Mouse (Mus musculus) C2C12 (cell line): Measurements from ENCODE around the gene Pla2r1. TPM values are rescaled to one million over a fixed set of nuclear protein-coding genes. Genes with fewer than 3 reads are reported as not detected.

Experiments
- H3K27me3 ChIP-seq: one replicate; pipeline ENCODE4 v1.6.1; 2011; ENCODE audit not compliant: control insufficient read depth, insufficient read depth, insufficient read length
- H3K36me3 ChIP-seq: one replicate; pipeline ENCODE4 v1.6.1; 2011; ENCODE audit not compliant: control insufficient read depth, insufficient read depth
- H3K4me3 ChIP-seq: one replicate; pipeline ENCODE4 v1.5.1; 2011; ENCODE audit warnings: mild to moderate bottlenecking, control low read depth; ENCODE audit not compliant: poor library complexity, insufficient read depth, severe bottlenecking
- H3K79me2 ChIP-seq: one replicate; pipeline ENCODE4 v1.6.1; 2011; ENCODE audit not compliant: control insufficient read depth, insufficient read depth
- H3K79me3 ChIP-seq: one replicate; pipeline ENCODE4 v1.6.1; 2011; ENCODE audit warnings: low read depth, control low read depth
- H3ac ChIP-seq: one replicate; pipeline ENCODE3; 2011; ENCODE audit warnings: low read depth; ENCODE audit not compliant: control insufficient read depth, insufficient read length
- CEBPB ChIP-seq: IDR thresholded peaks from one replicate; pipeline ENCODE4 v1.6.1; 2011; ENCODE audit warnings: low read depth, mild to moderate bottlenecking, control low read depth, moderate library complexity
- CTCF ChIP-seq: IDR thresholded peaks from one replicate; pipeline ENCODE4 v1.5.1; 2011; ENCODE audit not compliant: control insufficient read depth, insufficient read depth, insufficient read length
- FOSL1 ChIP-seq: IDR thresholded peaks from one replicate; pipeline ENCODE4 v1.8.0; 2011; ENCODE audit warnings: mild to moderate bottlenecking, low read length; ENCODE audit not compliant: poor library complexity, insufficient read depth, severe bottlenecking
- MAX ChIP-seq: IDR thresholded peaks from one replicate; pipeline ENCODE4 v1.6.1; 2011; ENCODE audit warnings: mild to moderate bottlenecking, control low read depth
- MYOD1 ChIP-seq: IDR thresholded peaks from one replicate; pipeline ENCODE4 v1.6.1; 2011; ENCODE audit warnings: low read depth; ENCODE audit not compliant: control insufficient read depth, insufficient read length
- MYOG ChIP-seq: IDR thresholded peaks from one replicate; pipeline ENCODE4 v1.6.1; 2011; ENCODE audit not compliant: control insufficient read depth, insufficient read length; ENCODE audit errors: extremely low read depth
- USF1 ChIP-seq: IDR thresholded peaks from one replicate; pipeline ENCODE4 v1.6.1; 2011; ENCODE audit warnings: low read depth, mild to moderate bottlenecking, control low read depth, moderate library complexity
- polyA plus RNA-seq: library from polyadenylated mRNA; unstranded; fragments of >200 nt; fragmentation: generic; extraction: Trizol; gene quantifications from one replicate; pipeline ENCODE4 v1.2.1, GENCODE M21; 2012; ENCODE audit warnings: missing spikeins

Gene Pla2r1
- polyA plus RNA-seq, 1 experiment, result 0.48 TPM

DNA sequence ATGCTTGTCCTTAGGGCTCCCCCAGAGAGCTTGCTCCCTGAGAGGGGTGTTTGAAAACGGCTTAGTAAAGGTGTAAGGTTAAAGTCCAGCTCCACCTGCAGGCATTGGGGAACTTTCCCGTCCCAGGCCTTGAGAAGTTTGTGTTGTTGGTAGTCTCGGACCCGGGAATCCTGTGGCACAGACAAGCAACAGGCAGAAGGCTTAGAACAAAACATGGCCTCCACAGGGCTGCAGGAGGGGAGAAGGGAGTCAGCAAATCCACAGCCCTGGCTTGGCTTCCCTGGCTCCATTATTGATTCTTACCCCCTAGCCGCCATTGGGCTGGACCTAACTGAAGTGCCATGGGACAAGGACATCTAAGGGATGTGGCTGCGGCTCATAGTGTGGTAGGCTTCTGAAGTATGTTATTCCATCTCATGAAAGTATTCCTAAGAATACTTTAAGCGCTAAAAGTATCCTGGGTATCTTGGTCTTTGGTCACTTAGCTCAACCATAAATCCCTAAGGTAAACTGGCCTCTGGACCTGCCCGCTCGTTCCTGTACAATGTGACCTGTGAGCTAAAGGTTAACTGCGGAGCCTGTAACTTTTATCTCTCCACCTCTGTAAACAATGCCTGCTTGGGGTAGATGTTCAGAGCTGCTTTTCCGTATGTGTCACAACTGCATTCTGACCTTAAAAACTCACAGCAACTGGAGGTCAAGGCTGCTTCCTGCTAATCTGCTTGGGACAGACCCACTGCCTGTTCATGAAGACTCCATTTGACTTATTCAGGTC is 142.9 kb downstream of the Pla2r1 start:
- no peak for TF ChIP-seq FOSL1
- no peak for TF ChIP-seq CTCF
- no peak for TF ChIP-seq MYOG
- TF ChIP-seq MAX, result no peak
- TF ChIP-seq MYOD1, result no peak
- no peaks in the 10 kb centered on the region for H3K79me3 ChIP-seq
- H3ac ChIP-seq, result no peak overlapping the region
- no peaks in the 10 kb centered on the region for H3K27me3 ChIP-seq
- H3K79me2 ChIP-seq, result no peaks in the 10 kb centered on the region
- H3K36me3 ChIP-seq, result no peaks in the 10 kb centered on the region
- no peak overlapping the region for H3K4me3 ChIP-seq

DNA sequence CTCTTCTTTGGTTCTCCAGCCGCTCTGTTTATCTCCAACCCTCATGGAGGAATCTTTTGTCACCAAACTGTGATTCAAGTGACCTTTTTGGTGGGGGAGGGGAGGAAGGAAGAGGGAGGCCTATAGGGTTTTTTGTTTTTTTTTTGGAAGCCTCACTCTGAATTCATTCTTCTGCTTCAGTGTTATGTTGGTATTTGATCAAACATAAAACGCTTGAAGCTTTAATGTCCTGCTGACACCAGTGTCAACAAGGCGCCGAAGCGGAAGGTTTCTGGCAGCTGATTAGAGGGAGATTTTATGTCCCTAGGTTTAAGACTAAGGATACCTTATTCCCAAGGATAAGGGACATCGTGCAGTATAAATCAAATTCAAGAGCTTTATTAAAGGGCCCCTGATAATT is 143.9 kb downstream of the Pla2r1 start:
- H3K27me3 ChIP-seq, result no peaks in the 10 kb centered on the region
- H3ac ChIP-seq, result no peak overlapping the region
- H3K79me3 ChIP-seq, result no peaks in the 10 kb centered on the region
- TF ChIP-seq MAX, result no peak
- no peak for TF ChIP-seq CTCF
- TF ChIP-seq CEBPB, result no peak
- no peak for TF ChIP-seq USF1
- no peak for TF ChIP-seq MYOD1
- no peak for TF ChIP-seq MYOG
- TF ChIP-seq FOSL1, result no peak
- H3K36me3 ChIP-seq, result no peaks in the 10 kb centered on the region
- H3K79me2 ChIP-seq, result no peaks in the 10 kb centered on the region
- H3K4me3 ChIP-seq, result no peak overlapping the region

DNA sequence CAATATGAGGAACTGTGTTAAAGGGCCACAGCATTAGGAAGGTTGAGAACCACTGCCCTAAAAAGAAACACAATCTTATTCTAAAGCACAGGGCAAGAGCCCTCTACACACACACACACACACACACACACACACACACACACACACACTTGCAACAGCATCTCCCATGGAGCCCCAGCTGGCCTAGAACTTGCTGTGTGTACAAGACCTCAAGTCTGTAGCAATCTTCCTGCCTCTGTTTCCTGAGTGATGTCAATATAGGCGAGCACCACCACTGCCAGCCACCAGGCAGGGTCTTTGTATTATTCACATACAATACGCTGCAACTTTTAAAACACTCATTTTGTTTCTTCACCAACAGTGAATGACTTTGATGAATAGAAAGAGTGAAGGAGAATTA is 145.7 kb downstream of the Pla2r1 start:
- Histone ChIP-seq H3K79me2 (no peaks in the 10 kb centered on the region), H3K4me3 (no peak overlapping the region), H3K36me3 (no peaks in the 10 kb centered on the region), H3K27me3 (no peaks in the 10 kb centered on the region), H3K79me3 (no peaks in the 10 kb centered on the region), H3ac (no peak overlapping the region)
- no peak for TF ChIP-seq MAX
- TF ChIP-seq CTCF, result no peak
- no peak for TF ChIP-seq FOSL1
- TF ChIP-seq MYOG, result no peak
- TF ChIP-seq CEBPB, result no peak
- no peak for TF ChIP-seq USF1
- TF ChIP-seq MYOD1, result no peak

DNA sequence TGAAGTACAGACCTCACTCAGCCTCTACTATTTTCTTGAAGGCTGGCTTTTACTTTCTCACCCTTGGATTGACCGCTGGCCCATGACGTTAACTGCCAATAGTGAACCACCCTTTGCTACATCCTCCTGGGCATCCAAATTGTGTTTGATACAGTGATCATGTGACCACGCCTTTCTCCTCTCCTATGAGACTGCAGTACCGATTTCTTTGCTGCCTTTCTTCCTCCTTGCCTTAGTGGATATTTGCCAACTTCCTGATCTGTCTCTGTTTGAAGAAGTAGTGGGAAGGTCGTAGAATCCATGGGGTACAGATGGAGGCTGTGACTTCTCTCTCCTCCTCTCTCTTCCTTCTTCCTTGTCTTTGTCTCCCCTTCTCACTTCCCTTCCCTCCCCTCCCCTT is 147.7 kb downstream of the Pla2r1 start:
- H3K79me2 ChIP-seq, result no peaks in the 10 kb centered on the region
- no peaks in the 10 kb centered on the region for H3K36me3 ChIP-seq
- H3ac ChIP-seq, result no peak overlapping the region
- H3K4me3 ChIP-seq, result no peak overlapping the region
- H3K79me3 ChIP-seq, result no peaks in the 10 kb centered on the region
- no peaks in the 10 kb centered on the region for H3K27me3 ChIP-seq
- TF ChIP-seq MYOG (no peak), CEBPB (no peak), CTCF (no peak)

DNA sequence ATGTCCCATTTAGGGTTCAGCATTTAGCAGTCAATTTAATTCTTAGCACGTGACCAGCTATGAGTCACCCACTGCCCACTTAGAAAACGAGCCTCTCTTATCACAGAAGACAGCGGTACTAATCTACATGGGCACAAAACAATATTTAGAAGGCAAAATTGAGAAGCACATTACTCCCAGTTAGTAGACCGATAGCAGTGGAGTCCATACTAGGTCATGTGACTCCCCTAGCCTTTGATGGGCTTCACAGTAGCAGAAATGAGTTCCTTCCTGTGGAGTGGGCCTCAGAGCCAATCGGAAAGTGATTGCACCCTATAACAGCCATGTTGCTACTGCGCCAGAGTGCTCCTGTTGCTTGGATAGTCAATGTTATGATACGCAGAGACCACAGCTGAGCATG is 148.3 kb downstream of the Pla2r1 start:
- Histone ChIP-seq H3ac (no peak overlapping the region), H3K36me3 (no peaks in the 10 kb centered on the region), H3K4me3 (no peak overlapping the region), H3K27me3 (no peaks in the 10 kb centered on the region), H3K79me2 (no peaks in the 10 kb centered on the region), H3K79me3 (no peaks in the 10 kb centered on the region)
- TF ChIP-seq MYOD1, result no peak
- TF ChIP-seq MAX, result no peak
- no peak for TF ChIP-seq CTCF
- TF ChIP-seq CEBPB, result no peak
- no peak for TF ChIP-seq MYOG

DNA sequence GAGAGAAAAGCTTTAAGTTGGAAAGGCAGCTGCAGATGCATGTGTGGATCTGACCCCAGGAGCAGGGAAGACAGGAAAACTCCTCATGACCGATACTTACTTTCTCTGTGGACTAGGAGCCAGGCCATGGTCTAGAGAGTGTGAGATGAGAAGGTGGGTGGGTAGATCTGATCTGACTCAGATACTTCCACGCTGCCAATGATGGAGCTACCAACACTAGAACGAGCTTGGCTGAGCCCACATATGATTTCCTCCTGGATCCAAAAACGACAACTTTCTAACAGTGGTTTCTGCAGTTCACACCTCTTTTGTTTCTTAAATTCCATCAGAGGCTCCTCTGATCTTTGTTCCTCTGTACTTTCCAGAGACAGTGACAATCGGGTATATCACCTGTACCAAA is 151.4 kb downstream of the Pla2r1 start:
- Histone ChIP-seq H3K79me2 (no peaks in the 10 kb centered on the region), H3ac (no peak overlapping the region), H3K36me3 (no peaks in the 10 kb centered on the region), H3K4me3 (no peak overlapping the region), H3K79me3 (no peaks in the 10 kb centered on the region), H3K27me3 (no peaks in the 10 kb centered on the region)
- TF ChIP-seq FOSL1 (no peak), CTCF (no peak), CEBPB (no peak), MYOG (no peak), MYOD1 (no peak), USF1 (no peak), MAX (no peak)
